Mouse (Mus musculus) heart, postnatal 25 days (tissue): ENCODE results near the gene Vac14. TPM values are rescaled to one million over a fixed set of nuclear protein-coding genes. Genes with fewer than 3 reads are reported as not detected.

Experiments used
- DNase-seq: peaks from one replicate; pipeline ENCODE4 v3.0.0; 2022; ENCODE audit warnings: low spot score
- intact Hi-C: fragments of 180-260 bp; cut with DNase I; formaldehyde crosslinking; loops from one replicate; pipeline ENCODE4 v1.15.1; 2025
- total RNA-seq, 2 experiments: library from RNA; stranded (reverse); gene quantifications; 2 replicates each; pipeline ENCODE4 v1.2.3; 2021

Vac14 gene
- total RNA-seq, 2 experiments from 2014 or later, result 14.7 to 15.3 TPM

DNA sequence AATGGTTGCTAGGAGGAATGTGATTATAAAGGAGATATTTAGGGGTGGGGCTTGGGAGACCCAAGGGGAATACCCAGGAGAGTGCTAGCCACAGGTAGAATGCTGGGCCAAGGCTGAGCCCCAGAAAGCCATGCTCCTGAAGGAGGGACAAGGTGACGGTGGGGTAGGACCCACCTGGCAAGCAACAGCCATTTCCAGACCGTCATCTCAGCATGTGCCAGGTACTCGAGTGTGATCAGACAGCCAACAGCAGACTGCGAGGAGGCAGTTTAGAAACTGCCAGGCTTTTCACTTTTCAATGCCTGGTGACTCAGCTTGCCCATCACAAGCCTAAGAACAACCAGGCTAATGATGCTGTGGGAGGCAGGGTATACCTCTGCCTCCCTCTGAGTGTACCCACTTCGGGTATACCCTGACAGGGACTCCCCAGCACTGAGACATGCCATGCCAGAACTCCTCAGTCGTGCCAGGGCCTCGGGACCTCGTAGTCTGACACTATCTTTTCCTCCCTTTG, 113.0 kb downstream of the Vac14 start:
- DNase-seq, result no peak
- intact Hi-C loops, result no loop called here

DNA sequence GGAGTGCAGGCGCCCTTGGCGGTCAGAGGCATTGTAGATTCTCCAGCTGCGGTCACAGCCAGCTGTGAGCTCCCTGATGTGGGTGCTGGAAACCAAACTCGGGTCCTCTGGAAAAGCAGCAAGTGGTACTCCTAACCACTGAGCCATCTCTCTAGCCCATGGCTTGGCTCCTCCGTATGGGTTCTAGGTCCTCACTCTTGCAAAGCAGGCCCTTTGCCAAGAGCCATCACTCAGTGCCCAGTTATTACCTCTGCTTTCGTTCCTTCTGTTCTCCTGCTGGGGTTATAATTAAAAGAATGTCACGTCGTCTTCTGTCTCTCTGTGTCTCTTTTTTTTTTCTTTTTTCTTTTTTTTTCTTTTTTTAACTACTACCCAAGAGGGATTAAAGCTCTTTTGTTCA, 114.7 kb downstream of the Vac14 start:
- no peak for DNase-seq
- intact Hi-C loops, result no loop called here

DNA sequence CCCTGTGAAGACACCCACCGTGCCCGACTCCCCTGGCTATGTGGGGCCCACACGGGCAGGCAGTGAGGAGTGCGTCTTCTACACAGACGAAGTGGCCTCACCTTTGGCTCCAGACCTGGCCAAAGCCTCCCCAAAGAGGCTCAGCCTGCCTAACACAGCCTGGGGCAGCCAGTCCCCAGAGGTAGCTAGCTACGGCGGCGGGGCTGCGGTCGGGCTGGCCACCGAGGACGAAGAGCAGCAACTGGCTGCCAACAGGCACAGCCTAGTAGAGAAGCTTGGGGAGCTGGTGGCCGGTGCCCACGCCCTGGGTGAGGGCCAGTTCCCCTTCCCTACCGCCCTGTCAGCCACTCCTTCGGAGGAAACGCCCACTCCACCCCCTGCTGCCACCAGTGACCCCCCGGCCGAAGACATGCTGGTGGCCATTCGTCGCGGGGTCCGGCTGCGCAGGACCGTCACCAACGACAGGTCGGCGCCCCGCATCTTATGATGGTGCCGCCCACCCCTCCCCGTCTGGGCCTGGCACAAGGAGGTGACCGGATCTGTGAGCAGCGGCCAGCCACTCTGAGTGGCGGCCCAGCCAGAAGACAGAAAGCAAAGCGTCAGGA, 120.3 kb downstream of the Vac14 start:
- intact Hi-C loops, result no loop called here
- DNase-seq, result no peak

DNA sequence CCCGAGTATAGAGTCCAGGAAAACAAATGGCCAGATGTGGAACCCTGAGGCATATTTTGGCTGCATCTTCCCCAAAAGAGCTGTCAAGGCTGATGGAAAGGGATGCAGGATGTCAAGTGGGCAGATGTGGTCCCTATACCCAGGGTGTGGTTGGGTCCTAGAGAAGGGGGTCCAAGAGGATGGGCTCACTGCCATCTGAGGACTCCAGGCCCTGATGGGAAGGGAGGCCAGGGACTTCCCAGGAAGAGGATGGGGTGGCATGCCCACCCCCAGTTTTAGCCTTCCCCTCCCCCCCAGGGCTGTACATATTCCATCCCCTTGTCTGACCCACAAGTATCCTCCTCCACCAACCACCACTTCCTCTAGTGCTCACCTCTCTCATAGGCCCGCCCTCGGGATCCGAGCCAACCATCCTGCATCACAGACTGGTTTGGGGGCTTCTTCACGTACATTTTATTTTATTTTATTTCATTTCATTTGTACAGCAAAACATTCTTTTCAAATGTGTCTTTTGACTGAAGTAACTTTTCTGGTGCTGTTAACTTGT, 122.3 kb downstream of the Vac14 start:
- DNase-seq, result no peak
- intact Hi-C loops, result no loop called here

DNA sequence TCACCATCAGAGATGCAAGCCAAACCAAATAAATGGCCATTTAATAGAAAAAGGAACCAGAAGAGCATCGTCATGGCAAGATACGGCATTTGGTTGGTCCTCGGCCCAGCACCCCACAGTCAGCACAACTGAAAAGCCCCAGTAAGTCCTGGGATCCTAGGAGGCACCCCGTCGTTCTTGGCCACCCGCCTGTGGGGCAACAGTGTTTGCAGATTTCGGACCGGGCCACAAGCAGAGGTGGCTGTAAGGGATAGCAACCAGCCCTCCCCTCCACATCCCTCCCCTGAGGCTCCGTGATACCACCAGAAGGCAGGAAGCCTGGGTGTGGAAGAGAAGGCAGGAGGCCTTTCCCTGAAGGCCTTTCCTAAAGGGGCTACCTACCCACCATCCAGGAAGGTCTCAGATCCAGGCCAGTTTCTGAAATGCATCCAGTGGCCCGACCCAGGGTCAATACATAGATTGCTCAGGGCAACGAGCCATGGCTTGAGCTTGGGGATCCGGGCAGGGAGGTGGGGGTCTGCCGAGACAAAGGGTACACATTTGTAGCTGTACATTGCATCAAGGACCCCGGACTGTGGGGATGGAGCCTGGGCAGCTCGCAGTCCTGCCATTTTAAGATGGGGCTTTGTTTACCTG, 123.5 kb downstream of the Vac14 start:
- DNase-seq, result no peak
- intact Hi-C loops, result no loop called here

DNA sequence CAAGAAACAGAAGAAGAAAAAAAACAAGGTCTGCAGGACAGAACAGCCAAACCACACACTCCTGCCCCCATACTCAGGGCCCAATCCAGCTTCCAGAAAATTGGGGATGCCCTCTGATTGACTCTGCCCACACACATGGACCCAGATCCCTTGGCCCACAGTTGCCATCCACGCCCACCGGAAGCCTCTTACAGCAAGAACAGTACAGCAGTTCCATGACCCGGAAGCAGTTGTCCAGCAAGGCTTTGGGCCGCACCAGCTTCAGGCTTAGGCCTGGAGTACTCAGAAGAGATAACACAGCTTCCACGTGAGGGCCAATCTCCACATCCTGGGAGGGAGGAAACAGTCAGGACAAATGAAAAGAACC, 124.0 kb downstream of the Vac14 start:
- DNase-seq, result no peak
- intact Hi-C loops, result no loop called here

DNA sequence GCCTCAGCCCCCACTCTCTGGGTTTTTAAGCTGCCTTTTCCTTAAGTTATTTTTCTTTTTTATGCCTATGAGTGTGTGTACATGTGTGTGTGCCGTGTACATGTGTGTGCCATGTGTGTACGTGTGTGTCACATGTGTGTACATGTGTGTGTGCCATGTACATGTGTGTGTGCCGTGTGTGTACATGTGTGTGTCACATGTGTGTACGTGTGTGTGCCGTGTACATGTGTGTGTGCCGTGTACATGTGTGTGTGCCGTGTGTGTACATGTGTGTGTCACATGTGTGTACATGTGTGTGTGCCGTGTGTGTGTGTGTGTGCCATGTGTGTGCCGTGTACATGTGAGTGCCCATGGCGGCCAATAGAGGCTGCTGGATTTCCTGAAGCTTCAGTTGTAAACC, 126.8 kb downstream of the Vac14 start:
- no peak for DNase-seq
- intact Hi-C loops, result loop anchor here (5.0 kb wide), 1 partner anchor 347 kb away; the partner anchor contains the start of genes Clec18a and Pdpr

DNA sequence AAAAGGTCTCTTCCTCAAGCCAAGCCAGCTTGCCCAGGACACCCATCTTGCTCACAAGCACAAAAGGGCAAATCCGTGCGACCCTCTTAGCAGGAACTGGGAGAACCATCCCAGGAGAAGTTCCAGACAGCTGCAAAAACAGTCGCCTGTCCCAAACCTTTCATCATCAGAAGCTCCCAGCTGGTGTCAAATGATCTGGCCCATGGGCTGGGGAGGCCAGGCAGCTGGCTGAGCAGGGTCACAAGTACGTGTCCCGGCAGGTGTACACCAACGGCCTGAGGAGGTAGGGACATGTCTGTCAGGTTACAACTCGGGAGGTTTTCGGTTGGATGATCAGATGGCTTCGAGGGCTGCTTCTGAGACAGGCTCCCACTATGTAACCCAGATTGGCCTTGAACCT, 128.3 kb downstream of the Vac14 start:
- intact Hi-C loops, result loop anchor here (5.0 kb wide), 1 partner anchor 346 kb away; the partner anchor contains the start of genes Clec18a and Pdpr
- no peak for DNase-seq

DNA sequence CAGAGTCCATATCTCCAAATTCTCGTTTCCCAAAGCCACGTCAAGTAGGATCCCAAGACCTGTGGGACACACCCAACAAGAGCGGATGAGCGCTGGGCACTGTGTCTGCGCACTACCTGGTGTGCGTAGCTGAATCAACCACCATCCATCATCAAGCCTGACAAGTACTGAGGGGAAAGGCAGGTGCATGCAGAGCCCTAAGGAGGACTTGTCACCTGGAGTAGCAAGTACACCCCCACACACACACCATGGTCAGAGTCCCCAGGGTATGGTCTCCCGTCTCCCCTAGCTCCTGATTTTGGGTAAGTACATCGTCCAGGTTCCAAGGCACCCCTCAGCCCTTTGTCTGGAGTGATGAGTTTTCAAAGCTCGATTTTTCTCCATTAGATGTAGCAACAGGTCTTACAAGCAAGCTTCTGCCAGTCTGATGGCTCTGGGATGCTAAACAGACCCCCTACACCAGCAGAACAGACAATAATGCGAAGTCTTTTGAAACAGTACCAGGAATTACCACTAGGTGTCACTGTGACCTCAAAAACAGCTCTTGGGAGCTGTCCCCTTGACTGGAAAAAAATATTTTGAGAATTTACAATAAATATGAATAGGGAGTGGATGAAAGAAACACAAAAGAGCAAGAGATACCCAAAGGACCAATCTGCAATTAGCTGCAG, 131.2 kb downstream of the Vac14 start:
- DNase-seq, result no peak
- intact Hi-C loops, result loop anchor here (5.0 kb wide), 3 partner anchors 43 to 343 kb away; partner anchors contain the start of genes Clec18a and Pdpr

DNA sequence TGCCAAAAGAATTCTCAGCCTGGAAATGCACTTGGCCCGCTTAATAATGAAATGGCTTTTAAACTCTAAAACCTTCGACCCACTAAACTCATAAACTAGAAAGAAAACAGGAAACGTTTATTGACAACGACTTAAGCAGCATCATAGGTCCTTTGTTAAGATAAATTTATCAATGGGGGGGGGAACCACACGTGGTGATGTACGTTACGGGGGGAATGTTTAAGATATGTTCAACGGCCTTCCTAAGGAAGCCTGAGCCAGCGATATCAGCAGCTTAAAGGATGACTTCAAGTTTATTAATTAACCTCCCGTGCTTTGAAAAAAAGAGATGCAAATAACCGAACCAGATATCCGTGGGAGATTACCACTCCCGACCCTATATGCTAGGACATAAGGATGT, 131.9 kb downstream of the Vac14 start:
- intact Hi-C loops, result loop anchor here (5.0 kb wide), 2 partner anchors 42 to 92 kb away; no protein-coding TSS in a partner anchor
- no peak for DNase-seq

DNA sequence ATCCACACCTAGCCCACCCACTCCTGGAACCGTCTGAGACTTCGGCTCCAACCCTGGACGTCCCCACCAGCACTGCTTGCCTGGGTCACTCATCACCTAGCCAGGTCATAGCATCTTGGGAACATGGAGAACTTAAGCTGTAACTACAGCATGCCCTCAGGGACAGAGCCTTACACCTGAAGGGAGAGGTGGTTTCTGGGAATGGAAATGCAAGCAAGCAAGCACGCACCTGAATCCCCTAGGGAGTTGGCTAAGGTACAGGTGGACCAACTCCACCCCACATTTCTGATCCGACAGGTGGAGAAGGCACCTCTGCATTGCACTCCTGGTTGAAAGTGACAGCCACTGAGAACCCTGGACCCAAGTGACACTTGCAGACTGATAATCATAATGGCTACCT, 133.1 kb downstream of the Vac14 start:
- intact Hi-C loops, result loop anchor here (5.0 kb wide), 2 partner anchors 41 to 91 kb away; no protein-coding TSS in a partner anchor
- no peak for DNase-seq

DNA sequence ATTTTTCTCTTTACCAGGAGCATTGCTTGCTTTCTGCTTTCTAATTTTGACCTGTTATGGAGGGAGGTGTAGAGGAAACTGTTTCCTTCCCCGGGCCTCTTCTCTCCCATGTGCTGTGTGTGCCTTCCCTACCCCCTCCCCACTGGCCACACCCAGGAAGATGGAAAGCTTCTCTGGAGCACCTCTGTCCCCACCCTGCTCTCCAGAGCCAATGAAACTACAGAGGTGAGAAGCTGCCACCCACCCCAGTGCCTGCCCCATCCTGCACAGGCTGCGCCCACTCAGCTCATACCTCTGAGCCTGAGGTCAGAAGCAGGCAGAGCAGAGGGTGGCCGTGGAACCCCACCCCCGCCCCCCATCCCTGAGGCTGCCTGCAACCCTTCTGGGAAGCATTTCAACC, 136.3 kb downstream of the Vac14 start:
- intact Hi-C loops, result loop anchor here (5.0 kb wide), 2 partner anchors 38 to 88 kb away; no protein-coding TSS in a partner anchor
- DNase-seq, result no peak

DNA sequence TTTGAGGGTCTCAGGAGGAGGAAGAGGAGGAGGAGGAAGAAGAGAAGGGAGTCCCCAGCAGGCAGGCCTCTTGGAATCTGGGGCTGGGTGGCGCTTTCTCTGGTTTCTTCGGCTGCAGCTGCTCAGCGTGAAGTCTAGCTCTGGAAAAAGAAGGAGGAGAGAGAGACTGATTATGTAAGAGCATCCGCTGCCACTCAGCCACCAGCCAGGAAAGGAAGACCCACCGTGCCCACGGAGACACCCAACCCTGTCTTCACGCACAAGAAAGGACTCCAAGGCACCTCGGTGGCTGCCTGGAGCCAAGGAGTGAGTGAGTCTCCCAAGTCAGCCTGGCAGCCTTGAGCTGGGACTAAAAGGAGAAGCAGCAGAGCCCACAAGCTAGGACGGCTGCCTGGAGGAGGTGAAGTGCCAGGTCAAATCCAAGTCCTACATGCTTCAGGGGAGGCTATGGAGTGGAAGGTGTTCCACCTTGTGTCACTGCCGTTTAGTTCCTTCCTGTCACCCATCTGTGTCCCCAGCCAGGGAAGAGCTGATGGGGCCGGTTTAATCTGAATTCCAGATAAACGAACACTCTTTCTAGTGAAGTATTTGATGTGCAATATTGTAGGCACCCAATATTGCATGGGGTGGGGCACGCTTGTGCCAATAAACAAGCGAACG, 137.3 kb downstream of the Vac14 start:
- DNase-seq, result no peak
- intact Hi-C loops, result no loop called here

DNA sequence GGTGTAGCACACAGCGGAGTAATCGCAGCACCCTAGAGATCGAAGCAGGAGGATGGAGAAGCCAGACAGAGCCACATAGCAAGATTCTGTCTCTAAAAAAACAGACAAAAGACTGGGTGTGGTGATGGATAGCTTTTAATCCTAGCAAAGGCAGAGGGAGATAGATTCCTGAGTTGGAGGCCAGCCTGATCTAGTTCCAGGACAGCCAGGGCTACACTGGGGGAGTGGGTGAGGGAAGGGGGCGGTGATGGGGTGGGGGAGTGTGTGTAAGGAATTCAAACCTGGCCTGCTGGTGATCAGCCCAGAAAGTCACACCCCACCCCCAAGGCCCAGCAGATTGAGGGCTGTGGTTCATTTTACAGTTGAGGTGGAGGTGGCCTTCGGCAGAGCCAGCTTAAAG, 137.8 kb downstream of the Vac14 start:
- DNase-seq, result no peak

DNA sequence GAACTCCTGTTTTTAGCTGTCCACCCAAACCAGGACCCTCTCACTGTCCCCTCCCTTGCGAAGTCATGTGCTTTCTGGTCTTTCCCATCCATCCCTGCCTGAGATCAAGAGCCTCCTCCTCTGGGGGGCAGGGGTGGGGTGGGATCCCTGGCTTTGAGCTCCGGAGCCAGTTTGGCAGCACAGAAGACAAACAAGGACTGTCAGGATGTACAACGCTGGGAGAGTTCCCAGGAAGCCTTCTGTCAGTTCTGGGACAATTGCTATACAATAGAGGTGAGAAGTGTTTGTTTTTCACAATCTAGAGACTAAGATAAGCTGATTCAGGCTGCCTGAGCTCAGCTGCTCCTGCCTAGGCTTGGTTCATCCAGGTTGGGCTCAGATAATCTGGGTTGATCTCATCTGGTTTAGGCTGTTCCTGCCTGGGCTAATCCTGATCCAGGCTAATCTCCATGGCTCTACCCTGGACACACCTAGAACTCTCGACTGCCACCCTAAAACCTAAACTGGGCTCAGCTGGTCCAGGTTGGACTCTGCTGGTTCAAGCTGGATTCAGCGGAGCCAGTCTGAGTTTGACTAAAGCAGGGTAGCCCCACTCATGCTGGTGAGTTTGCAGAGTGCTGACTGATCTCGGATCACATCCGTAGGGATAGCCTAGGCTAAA, 142.0 kb downstream of the Vac14 start:
- intact Hi-C loops, result no loop called here
- no peak for DNase-seq

More for the DNA sequence above, 137.8 kb downstream of the Vac14 start:
- intact Hi-C loops, result no loop called here

DNA sequence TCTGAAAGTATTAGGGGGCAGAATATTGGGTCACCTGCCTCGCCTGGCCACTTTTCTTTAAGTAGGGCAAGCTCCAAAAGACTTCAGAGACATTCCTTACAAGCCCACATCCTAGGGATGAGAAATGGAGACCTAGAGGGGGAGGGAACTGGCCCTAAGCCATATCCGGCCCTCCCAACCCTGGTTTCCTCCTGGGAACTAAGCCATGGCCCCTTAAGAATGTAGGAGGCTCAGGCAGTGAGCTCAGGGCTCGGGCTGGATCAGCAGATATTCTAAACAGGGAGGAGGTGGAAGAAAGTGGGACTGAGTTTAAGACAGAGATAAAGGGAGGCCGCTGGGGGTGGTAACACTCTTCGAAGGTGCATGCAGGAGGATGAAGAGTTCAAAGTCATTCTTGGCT, 142.8 kb downstream of the Vac14 start:
- DNase-seq, result peak; percentile 53
- intact Hi-C loops, result no loop called here

DNA sequence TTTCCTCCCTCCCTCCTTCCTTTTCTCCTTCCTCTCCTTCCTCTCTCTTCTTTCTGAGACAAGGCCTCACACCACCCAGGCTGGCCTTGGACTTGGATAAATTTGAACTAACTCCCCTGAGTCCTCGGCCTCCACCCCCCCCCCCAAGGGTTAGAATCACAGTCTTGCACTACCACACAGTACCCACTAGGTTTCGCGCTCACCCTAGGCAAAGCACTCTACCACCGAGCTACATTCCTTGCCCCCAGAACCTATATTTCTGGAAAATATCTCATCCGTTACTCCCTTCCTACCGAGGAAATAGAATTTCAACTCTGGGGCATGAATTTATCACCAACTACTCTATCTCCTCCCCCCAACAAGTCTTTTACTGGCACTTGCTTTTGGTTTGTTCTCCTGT, 143.6 kb downstream of the Vac14 start:
- intact Hi-C loops, result no loop called here
- no peak for DNase-seq

DNA sequence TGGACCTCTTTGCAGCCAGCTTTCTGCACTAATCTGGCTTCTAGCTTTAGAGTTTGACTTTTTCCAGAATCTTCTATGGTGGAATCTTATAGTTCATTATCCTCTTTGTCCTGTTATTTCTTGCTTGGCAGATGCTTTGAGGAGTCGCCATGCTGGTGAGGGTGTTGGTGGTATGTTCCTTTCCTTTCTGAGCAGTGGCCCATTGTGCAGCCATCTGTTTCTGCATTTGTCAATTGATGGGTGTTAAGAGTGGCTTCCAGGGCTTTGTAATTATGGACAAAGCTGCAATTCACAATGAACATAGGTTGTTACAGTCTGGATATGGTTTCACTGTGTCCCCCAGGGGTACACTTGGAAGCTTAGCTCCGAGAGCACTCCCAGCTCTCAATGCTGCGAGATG, 146.3 kb downstream of the Vac14 start:
- intact Hi-C loops, result no loop called here
- no peak for DNase-seq

DNA sequence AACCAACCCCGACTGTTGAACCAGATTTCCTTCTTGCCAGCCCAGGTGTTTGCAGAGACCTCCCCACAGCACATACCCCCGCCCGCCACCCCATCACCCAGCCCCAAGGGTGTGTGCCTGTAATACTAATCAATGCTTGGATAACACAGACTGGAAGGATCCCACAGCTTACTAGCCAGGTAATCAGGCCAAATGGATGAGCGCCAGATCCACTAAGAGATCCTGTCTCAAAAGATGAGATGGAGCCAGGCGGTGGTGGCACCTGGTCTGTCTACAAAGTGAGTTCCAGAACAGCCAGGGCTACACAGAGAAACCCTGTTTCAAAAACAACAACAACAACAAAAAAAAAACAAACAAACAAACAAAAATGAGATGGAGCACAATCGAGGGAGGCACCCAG, 148.9 kb downstream of the Vac14 start:
- DNase-seq, result no peak
- intact Hi-C loops, result no loop called here
